Mouse (Mus musculus): ENCODE data around the gene Wdr46.
"Not testable (repeated sequence)": the region's sequence is repeated elsewhere in the genome, so short reads cannot be mapped to it uniquely, and the experiment has no call there.

Gene Wdr46

DNA sequence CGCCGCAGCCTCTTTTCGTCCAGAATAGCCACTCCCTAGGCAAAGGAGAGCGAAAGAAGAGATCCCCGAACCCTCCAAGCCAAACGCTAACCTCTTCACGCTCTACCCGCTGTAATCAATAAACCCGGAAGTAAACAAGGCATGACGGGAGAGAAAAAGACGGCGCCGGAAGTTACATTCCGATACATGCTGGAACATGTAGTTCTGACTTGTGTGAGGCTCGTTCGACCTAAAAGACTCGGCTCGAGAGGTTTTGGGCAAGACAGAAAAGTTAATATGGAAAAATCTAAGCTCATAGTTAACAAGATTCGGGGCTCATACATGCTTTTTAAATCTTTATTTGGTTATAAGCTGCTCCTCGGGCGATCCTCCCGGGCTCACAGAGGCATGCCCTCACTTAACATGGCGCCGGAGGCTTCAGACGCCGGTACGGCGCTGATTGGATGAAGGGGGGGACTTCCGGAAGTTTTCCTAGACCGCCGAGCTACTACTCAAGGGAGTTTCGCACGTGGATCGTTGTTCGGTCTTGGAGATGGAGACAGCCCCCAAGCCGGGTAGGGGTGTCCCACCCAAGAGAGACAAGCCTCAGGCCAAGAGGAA, at the start of gene Wdr46, which contains the start of gene Pfdn6:
Wdr46 (plus strand) TSS at position 455 of the 600 bp plus-strand sequence.
Pfdn6 (minus strand) TSS at position 138 of the 600 bp plus-strand sequence.
- peak; percentile 96 for DNase-seq (ENCODE audit: low read depth, low spot score)

DNA sequence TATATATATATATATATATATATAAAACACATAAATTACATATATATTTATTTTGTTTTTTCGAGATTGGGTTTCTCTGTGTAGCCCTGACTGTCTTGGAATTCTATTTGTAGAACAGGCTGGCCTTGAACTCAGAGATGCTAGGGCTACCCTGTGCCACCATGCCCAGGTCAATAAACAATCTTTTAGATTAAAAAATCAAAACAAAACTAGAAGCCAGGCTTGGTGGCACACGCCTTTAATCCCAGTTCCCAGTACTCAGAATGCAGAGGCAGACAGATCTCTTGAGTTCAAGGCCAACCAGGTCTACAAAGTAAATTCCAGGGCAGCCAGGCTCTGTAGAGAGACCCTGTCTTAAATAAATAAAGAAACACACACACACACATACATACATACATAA, 49.1 kb upstream of the Wdr46 start:
- no peak for DNase-seq (ENCODE audit: low read depth, low spot score)

DNA sequence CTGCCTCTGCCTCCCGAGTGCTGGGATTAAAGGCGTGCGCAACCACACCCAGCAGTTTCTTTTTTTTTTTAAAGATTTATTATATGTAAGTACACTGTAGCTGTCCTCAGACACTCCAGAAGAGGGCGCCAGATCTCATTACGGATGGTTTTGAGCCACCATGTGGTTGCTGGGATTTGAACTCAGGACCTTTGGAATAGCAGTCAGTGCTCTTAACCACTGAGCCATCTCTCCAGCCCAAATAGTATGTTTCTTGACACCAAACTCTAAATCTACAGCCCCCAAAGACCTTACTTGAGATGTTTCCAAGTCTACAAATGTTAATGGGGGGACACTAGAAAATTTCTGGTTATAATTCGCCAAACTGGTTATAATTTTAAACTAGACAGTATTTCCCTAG, 48.6 kb upstream of the Wdr46 start:
- not testable (repeated sequence) for DNase-seq (ENCODE audit: low read depth, low spot score)

DNA sequence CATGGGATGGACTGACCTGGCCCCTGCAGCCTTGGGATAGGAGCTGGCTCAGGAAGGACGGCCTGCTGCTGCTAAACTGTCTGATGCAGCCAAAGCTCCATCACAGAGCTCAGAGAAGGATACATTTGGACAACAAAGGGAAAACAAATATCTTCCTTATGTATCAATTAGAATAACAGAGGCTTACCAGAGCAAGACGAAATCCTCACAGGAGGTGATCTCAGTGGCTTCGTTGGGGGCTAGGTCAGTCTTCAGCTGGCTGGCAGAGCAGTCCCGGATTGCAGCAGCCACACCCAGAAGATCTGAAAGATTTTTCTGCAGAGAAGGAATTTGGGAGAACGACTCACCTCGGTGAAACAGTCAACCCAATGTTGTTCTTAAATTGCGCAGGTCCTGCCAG, 48.0 kb upstream of the Wdr46 start:
- DNase-seq (ENCODE audit: low read depth, low spot score): peak; percentile 96

DNA sequence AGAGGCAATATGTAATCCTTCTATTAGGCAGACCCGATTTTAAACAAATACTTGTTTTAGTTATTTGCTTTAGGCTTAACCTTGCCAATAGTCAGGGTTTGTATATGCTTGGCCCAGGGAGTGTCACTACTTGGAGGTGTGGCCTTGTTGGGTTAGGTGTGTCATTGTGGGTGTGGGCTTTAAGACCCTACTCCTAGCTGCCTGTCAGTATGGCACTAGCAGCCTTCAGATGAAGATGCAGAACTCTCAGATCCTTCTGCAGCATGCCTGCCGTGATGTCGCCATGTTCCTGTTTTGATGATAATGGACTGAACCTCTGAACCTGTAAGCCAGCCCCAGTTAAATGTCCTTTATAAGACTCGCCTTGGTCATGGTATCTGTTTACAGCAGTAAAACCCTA, 47.4 kb upstream of the Wdr46 start:
- peak; percentile 80 for DNase-seq (ENCODE audit: low read depth, low spot score)

DNA sequence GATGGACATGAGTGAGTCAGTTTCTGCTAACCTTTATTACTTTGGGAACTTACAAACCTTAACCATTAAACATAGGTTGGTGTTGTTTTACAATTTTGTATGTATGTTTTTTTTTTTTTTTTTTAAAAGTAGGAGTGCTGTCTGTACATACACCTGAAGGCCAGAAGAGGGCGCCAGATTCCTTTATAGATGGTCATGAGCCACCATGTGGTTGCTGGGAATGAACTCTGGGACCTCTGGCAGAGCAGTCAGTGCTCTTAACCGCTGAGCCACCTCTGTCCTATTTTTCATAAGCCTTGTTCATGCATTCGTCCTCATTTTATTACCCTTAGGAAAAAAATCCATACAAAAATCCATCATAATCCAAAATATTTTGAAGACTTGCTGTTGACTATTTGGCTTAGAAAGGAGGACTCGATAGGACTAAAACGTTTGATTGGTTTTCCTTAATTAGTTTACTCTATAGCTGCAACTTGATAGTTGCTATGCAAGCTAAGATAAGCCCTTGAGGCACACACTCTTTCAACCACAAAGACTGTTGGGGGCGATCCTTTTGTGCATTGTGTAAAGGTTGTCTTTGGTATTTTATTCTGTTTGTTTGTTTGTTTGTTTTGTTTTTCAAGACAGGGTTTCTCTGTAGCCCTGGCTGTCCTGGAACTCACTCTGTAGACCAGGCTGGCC, 43.2 kb upstream of the Wdr46 start:
- DNase-seq (ENCODE audit: low read depth, low spot score): peak; percentile 92

DNA sequence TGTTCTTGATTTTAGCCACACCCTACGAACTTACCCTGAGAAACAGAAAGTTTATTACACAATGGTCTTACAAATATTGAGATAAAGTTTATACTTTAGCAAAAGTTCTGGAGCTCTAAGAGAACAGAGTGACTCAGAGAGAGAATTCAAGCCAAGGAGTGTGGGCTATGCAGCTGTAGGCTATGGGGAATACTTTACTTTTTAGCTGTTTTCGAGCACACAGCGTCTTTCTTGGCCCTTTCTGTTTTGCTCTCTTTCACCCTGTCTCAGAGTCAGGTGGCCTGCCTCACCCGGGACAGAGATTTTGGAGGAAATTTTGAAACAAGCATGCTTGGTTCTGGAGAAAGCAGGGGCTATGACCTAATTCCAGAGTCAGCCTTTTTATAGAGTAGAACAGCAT, 42.3 kb upstream of the Wdr46 start:
- DNase-seq (ENCODE audit: low read depth, low spot score): not testable (repeated sequence)

DNA sequence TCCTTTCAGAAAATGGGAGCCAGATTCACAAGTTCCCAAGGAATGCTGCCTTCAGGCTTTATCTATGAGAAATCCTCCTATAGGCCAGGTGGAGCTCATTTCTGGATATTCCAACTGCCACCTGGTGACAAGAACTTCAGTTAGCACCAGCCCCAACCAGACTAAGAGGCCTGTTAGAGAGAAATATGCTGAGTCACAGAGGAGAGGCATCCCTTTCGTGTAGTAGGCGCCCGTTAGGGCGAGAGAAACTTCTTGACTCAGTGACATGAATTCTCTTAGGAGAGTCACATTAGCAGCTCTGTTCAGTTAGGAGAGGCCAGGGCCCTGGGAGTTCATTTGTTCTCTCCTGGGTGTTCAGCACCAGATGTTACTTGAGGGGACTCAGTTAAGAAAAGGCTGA, 40.8 kb upstream of the Wdr46 start:
- peak; percentile 75 for DNase-seq (ENCODE audit: low read depth, low spot score)

DNA sequence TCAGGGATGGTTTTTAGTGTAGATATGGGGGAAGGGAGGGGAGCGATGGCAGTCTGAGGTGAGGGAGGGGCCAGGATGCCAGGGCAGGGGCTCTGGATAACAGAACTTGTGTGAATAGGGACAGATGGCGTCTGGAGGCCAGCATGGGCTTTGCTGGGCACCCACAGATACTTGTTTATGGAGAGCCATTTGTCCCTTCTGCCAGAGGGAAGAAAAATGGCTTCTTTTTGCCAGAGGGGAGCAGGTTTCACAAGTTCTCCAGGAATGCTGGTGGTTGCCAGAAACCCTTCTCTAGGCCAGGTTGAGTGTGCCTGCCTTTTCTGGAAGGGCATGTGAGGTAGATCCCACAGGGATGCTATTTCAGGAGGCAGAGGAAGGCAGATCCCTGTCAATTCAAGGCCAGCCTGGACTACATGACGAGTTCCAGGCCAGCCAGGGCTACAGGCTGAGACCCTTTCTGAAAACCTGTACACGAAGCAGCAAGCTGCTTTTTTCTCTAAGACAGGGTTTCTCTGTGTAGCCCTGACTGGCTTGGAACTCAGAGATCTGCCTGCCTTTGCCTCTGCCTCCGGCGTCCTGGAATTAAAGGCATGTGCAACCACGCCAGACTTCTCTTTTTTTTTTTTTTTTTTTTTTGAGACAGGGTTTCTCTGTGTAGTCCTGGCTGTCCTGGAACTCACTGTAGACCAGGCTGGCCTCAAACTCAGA, 40.0 kb upstream of the Wdr46 start:
- DNase-seq (ENCODE audit: low read depth, low spot score): peak; percentile 60

DNA sequence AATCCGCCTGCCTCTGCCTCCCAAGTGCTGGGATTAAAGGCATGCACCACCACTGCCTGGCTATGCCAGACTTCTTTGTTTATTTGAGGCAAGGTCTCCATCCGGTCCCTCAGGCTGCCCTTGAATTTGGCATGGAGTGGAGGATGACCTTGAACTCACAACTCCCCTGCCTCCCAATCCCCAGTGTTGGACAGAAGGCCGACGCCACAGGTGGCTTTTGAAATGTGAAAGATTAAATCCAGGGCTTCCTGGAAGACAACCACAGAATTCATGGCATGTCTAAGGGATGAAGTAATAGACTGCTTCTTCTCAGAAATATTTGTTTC, 39.5 kb upstream of the Wdr46 start:
- peak; percentile 98 for DNase-seq (ENCODE audit: low read depth, low spot score)

DNA sequence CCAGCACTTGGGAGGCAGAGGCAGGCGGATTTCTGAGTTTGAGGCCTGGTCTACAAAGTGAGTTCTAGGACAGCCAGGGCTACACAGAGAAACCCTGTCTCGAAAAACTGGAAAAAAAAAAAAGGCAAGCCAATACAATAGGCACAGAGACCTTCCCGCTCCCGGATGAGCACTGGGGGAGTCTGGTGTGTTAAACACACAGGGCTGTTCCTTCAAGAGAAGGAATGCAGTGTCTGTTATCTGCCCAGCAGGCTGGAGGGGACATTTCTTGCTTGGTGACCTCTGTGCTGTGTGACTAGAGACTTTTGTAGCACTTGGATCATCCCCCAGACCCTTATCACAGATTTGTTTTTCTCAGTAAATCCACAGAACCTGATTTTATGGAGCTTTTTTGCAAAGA, 38.8 kb upstream of the Wdr46 start:
- DNase-seq (ENCODE audit: low read depth, low spot score): peak; percentile 88

DNA sequence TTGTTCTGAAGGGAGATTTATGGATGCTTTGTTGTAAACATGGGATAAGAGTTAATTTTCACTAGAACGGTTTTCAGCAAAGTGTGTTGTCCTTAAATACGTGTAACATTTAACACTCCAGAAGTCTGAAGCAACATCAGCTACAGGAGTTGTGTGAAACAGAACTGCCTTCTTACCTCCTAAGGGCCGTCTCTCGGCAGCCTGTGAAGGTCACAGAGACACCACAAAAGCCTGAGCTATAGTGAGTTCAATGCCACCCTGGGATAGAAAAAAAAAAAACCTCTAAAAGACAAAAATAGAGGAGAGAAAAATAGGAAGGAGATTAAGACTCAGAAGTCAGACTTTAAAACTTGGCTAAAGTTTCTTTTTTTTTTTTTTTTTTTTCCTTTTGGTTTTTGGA, 38.4 kb upstream of the Wdr46 start:
- peak; percentile 58 for DNase-seq (ENCODE audit: low read depth, low spot score)

DNA sequence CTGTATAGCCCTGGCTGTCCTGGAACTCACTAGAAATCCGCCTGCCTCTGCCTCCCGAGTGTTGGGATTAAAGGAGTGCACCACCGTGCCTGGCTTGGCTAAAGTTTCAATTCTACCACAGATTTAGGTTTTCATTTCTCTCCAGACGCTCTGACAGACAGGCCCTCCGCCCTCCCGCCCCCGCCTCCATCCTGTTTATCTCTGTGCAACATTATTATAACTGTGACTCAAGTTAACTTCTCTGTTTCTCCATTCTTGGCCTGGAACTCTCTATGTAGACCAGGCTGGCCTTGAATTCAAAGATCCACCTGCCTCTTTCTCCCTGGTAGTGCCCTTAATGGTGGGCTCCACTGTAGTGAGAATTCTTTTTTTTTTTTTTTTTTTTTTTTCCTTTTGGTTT, 38.0 kb upstream of the Wdr46 start:
- DNase-seq (ENCODE audit: low read depth, low spot score): no peak

DNA sequence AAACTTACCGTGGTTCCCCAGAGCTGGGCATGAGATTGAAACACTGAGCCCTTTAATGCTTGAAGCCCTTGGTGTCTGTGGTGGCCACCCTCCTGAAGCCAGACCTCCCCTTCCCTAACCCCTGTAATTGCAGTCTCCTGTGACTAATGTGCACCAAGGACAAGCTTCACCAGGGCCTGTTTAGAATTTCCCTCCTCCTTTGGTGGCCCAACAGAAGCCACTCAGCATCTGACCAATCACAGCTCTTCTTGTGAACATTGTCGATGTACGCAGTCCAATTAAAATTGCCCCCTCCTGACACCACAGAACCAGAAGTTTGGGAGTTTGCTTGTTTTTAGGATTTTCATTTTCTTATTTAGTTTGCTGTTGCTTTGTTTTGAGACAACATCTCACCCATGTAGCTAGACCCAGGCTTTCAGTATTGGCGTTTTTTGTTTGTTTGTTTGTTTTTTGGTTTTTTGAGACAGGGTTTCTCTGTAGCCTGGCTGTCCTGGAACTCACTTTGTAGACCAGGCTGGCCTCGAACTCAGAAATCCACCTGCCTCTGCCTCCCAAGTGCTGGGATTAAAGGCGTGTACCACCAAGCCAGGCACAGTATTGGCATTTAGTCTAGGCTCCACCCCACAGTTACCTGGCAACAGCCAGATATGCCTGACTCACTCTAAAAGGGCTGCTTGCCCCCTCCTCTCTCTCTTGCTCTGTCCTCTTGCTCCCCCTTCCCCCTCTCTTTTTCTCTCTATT, 36.4 kb upstream of the Wdr46 start:
- DNase-seq (ENCODE audit: low read depth, low spot score): peak; percentile 81

DNA sequence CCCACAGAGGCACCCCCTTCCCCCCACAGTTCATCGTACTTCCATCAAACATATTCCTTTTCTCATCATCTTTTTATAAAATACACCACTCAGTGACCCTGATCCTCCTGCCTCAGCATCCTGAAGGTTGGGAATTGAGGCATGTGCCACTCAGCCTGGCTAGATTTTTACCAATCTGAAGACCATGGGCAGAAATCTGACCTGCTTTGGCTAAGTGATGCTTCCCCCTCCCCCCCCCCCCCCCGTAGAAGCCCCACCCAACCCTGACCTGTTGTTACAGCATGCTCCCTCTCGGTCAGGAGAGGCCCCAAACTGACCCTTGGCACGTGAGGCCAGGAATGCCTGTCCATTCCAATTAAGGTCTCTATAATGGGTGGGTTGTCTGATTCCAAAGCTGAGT, 35.6 kb upstream of the Wdr46 start, which contains the start of gene Platr17:
Platr17 (plus strand) TSS at position 301 of the 400 bp plus-strand sequence.
- peak; percentile 60 for DNase-seq (ENCODE audit: low read depth, low spot score)

DNA sequence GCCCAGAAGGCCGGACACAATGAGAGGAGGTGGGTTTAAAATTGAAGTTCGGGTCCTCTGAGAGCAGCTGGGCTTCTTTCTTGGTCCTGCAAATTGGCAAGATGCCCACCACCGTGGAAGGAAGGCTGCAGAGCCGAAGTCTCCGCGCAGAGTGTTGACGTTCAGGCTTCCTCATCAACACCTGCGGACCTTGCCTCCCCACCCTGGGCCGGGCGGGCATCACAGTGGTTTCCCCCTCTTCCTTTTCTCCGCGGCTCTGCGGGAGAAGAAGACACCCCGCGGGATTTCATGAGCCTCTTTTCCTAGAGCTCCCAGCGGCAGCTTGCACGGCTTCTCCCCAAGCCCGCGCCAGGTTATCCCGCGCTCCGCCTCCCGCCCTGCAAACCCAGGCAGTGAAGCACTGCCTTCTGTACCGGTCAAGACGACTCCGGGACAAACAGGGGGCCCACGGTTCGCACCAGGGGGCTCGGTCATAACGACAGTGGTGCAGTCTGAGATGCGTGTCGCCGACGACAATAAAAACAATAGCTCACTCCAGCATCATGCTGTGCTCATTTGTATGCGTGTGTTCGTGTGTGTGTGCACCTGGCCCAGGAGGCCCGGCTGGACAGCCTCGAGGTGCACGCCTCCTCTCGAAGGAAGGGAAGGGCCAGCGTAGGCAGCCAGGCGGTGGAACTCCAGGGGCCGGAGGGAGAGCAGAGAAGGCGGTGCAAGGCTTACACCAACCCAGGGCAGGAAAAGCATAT, 32.0 kb upstream of the Wdr46 start:
- DNase-seq (ENCODE audit: low read depth, low spot score): peak; percentile 75

DNA sequence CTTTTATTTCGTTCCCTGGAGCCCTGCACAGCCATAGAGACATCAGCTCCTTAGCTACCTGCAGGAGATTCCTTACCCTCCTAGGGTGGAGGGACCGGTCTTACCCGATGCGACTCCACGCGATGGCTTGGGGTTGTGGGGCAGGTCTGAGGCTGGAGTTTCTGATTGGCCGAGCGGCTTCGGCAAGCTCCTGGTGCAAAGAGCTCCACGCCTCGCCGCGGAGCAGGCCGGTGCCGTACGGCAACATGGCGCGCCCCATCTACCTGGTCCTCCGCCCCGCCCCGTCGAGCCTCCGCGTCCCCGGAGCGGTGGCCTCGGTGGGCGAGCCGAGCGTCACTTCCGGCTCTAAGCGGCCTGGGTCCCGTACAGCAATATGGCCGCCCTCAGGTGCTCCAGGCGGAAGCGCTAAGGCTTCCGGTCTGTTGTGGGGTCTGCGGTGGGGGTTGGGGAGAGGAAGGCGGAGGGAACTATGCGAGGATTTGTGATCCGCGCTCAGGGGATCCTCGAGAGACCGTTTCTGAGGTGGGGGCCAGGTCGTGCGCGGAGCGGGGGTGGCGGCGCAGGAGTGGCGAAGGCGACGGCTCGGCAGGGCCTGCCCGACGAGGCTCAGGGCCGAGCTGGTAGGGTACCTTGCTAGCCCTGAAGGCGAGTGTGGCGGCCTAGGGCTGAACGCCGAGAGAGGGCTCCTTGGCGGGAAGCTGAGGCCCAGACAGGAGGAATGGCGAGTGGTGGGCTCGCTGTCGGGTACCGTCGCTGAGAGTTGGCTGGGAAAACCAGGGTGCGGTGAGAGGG, 31.2 kb upstream of the Wdr46 start, which contains the start of gene Daxx:
Daxx (plus strand) TSS at position 338 of the 792 bp plus-strand sequence.
- peak; percentile 98 for DNase-seq (ENCODE audit: low read depth, low spot score)

DNA sequence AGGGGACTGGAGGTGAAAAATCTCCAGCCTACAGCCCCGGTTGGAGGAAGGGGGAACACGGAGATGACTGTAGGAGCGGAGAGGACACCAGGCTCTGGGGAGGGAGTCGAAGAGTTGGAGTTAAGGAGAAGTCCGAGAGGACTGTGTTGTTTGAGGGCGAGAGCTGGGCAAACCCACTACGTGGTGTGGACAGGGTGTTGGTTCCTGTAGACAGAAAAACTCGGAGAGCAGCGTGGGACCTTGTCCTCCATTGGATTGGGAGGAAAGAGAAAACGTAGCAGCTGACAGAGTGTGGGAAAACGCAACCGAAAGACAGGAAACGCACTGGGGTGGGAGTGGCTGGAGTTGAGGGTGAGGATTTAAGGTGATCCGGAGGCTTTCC, 30.6 kb upstream of the Wdr46 start:
- peak; percentile 82 for DNase-seq (ENCODE audit: low read depth, low spot score)

DNA sequence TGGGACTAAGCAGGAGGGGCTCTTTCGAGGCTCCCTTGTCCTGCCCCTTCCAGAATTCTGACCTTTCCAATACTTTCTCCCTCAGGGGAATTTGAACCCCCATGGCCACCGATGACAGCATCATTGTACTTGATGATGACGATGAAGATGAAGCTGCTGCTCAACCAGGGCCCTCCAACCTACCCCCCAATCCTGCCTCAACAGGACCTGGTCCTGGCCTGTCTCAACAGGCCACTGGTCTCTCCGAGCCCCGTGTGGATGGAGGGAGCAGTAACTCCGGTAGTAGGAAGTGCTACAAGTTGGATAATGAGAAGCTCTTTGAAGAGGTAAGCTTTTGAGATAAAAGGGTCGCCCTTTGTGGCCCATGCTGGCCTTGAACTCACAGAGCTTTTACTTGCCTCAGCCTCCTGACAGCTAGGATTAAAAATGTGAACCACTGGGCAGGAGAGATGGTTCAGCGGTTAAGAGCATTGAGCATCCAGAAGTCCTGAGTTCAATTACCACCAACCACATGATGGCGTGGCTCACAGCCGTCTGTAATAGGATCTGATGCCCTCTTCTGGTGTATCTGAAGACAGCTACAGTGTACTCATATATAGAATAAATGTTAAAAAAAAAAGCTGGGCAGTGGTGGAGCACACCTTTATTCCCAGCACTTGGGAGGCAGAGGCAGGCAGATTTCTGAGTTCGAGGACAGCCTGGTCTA, 30.0 kb upstream of the Wdr46 start:
- DNase-seq (ENCODE audit: low read depth, low spot score): peak; percentile 52
